Mouse (Mus musculus): ENCODE data around the gene Phf24. TPM values are rescaled to one million over a fixed set of nuclear protein-coding genes. Genes with fewer than 3 reads are reported as not detected.

Gene Phf24
- polyA plus RNA-seq, 1 experiment: 0.10 TPM

GRCm38 (mm10) chr4:42888806-42889205 is 27.7 kb upstream of the Phf24 start:
- peaks cover 2% of the 10 kb centered on the region; the same call in 1 of the 2 replicates for H3K27me3 ChIP-seq (ENCODE audit: control insufficient read depth, insufficient read depth, low read length, poor library complexity, severe bottlenecking)
- no peak for TF ChIP-seq EP300 (IDR thresholded peaks at IDR 0.05; ENCODE audit: insufficient read depth, low read depth, low read length)
- no peak for TF ChIP-seq CTCF (IDR thresholded peaks at IDR 0.05; ENCODE audit: low read depth, low read length)
- 0 out of 2 replicates have a peak, but pooled peaks cover 2% of the 10 kb centered on the region for H3K9me3 ChIP-seq (replicated peaks; ENCODE audit: control insufficient read depth, insufficient read depth, low read length, poor library complexity, severe bottlenecking)
- H3K27ac ChIP-seq (ENCODE audit: insufficient read depth, low read length): no peak overlapping the region
- no peak overlapping the region for H3K4me3 ChIP-seq (ENCODE audit: low read depth, low read length)
- no peak overlapping the region for H3K9ac ChIP-seq (ENCODE audit: low read depth, poor library complexity, severe bottlenecking)
- peaks cover 1% of the 10 kb centered on the region for H3K4me1 ChIP-seq (ENCODE audit: control insufficient read depth, insufficient read depth, low read length)
- no peaks in the 10 kb centered on the region for H3K36me3 ChIP-seq (ENCODE audit: control insufficient read depth, insufficient read depth, low read length, poor library complexity, severe bottlenecking)

- H3K4me1 ChIP-seq (ENCODE audit: control insufficient read depth, insufficient read depth, low read length): peaks cover 1% of the 10 kb centered on the region
- H3K27ac ChIP-seq (ENCODE audit: insufficient read depth, low read length): no peak overlapping the region
- no peak overlapping the region for H3K9ac ChIP-seq (ENCODE audit: low read depth, poor library complexity, severe bottlenecking)
- no peak overlapping the region for H3K4me3 ChIP-seq (ENCODE audit: low read depth, low read length)
- peaks cover 2% of the 10 kb centered on the region; the same call in 1 of the 2 replicates for H3K27me3 ChIP-seq (ENCODE audit: control insufficient read depth, insufficient read depth, low read length, poor library complexity, severe bottlenecking)
- H3K36me3 ChIP-seq (ENCODE audit: control insufficient read depth, insufficient read depth, low read length, poor library complexity, severe bottlenecking): no peaks in the 10 kb centered on the region
- no peak for TF ChIP-seq EP300 (IDR thresholded peaks at IDR 0.05; ENCODE audit: insufficient read depth, low read depth, low read length)
- no peak for TF ChIP-seq CTCF (IDR thresholded peaks at IDR 0.05; ENCODE audit: low read depth, low read length)
- H3K9me3 ChIP-seq (replicated peaks; ENCODE audit: control insufficient read depth, insufficient read depth, low read length, poor library complexity, severe bottlenecking): no peaks in the 10 kb centered on the region
Measured at GRCm38 (mm10) chr4:42891176-42891575, 25.3 kb upstream of the Phf24 start.

GRCm38 (mm10) chr4:42895118-42895517 is 21.3 kb upstream of the Phf24 start:
- peaks cover 2% of the 10 kb centered on the region; the same call in 1 of the 2 replicates for H3K27me3 ChIP-seq (ENCODE audit: control insufficient read depth, insufficient read depth, low read length, poor library complexity, severe bottlenecking)
- H3K9me3 ChIP-seq (replicated peaks; ENCODE audit: control insufficient read depth, insufficient read depth, low read length, poor library complexity, severe bottlenecking): no peaks in the 10 kb centered on the region
- H3K27ac ChIP-seq (ENCODE audit: insufficient read depth, low read length): no peak overlapping the region
- H3K9ac ChIP-seq (ENCODE audit: low read depth, poor library complexity, severe bottlenecking): no peak overlapping the region
- peaks cover 1% of the 10 kb centered on the region for H3K4me1 ChIP-seq (ENCODE audit: control insufficient read depth, insufficient read depth, low read length)
- no peak for TF ChIP-seq CTCF (IDR thresholded peaks at IDR 0.05; ENCODE audit: low read depth, low read length)
- no peak for TF ChIP-seq POLR2A (IDR thresholded peaks at IDR 0.05; ENCODE audit: insufficient read depth, low read length)
- TF ChIP-seq EP300 (IDR thresholded peaks at IDR 0.05; ENCODE audit: insufficient read depth, low read depth, low read length): no peak
- no peak overlapping the region for H3K4me3 ChIP-seq (ENCODE audit: low read depth, low read length)
- no peaks in the 10 kb centered on the region for H3K36me3 ChIP-seq (ENCODE audit: control insufficient read depth, insufficient read depth, low read length, poor library complexity, severe bottlenecking)

- Histone ChIP-seq H3K4me1 (ENCODE audit: control insufficient read depth, insufficient read depth, low read length) (no peaks in the 10 kb centered on the region), H3K4me3 (ENCODE audit: low read depth, low read length) (no peak overlapping the region), H3K27me3 (ENCODE audit: control insufficient read depth, insufficient read depth, low read length, poor library complexity, severe bottlenecking) (no peaks in the 10 kb centered on the region), H3K9me3 (replicated peaks; ENCODE audit: control insufficient read depth, insufficient read depth, low read length, poor library complexity, severe bottlenecking) (no peaks in the 10 kb centered on the region), H3K9ac (ENCODE audit: low read depth, poor library complexity, severe bottlenecking) (no peak overlapping the region), H3K27ac (ENCODE audit: insufficient read depth, low read length) (no peak overlapping the region), H3K36me3 (ENCODE audit: control insufficient read depth, insufficient read depth, low read length, poor library complexity, severe bottlenecking) (no peaks in the 10 kb centered on the region)
- TF ChIP-seq CTCF (IDR thresholded peaks at IDR 0.05; ENCODE audit: low read depth, low read length): no peak
- TF ChIP-seq EP300 (IDR thresholded peaks at IDR 0.05; ENCODE audit: insufficient read depth, low read depth, low read length): peak; percentile 61; the same call in 1 of the 2 replicates
- TF ChIP-seq POLR2A (IDR thresholded peaks at IDR 0.05; ENCODE audit: insufficient read depth, low read length): no peak
Measured at GRCm38 (mm10) chr4:42898914-42899313, 17.5 kb upstream of the Phf24 start.

GRCm38 (mm10) chr4:42900878-42901277 is 15.6 kb upstream of the Phf24 start:
- TF ChIP-seq CTCF (IDR thresholded peaks at IDR 0.05; ENCODE audit: low read depth, low read length) (no peak), EP300 (IDR thresholded peaks at IDR 0.05; ENCODE audit: insufficient read depth, low read depth, low read length) (no peak), POLR2A (IDR thresholded peaks at IDR 0.05; ENCODE audit: insufficient read depth, low read length) (no peak)
- Histone ChIP-seq H3K4me3 (ENCODE audit: low read depth, low read length) (no peak overlapping the region), H3K9me3 (replicated peaks; ENCODE audit: control insufficient read depth, insufficient read depth, low read length, poor library complexity, severe bottlenecking) (no peaks in the 10 kb centered on the region), H3K36me3 (ENCODE audit: control insufficient read depth, insufficient read depth, low read length, poor library complexity, severe bottlenecking) (no peaks in the 10 kb centered on the region), H3K27me3 (ENCODE audit: control insufficient read depth, insufficient read depth, low read length, poor library complexity, severe bottlenecking) (no peaks in the 10 kb centered on the region; the same call in 1 of the 2 replicates), H3K9ac (ENCODE audit: low read depth, poor library complexity, severe bottlenecking) (no peak overlapping the region), H3K27ac (ENCODE audit: insufficient read depth, low read length) (no peak overlapping the region), H3K4me1 (ENCODE audit: control insufficient read depth, insufficient read depth, low read length) (no peaks in the 10 kb centered on the region)

- no peak for TF ChIP-seq POLR2A (IDR thresholded peaks at IDR 0.05; ENCODE audit: insufficient read depth, low read length)
- peak; percentile 65 for TF ChIP-seq CTCF (IDR thresholded peaks at IDR 0.05; ENCODE audit: low read depth, low read length)
- H3K27me3 ChIP-seq (ENCODE audit: control insufficient read depth, insufficient read depth, low read length, poor library complexity, severe bottlenecking): no peaks in the 10 kb centered on the region; the same call in 1 of the 2 replicates
- no peaks in the 10 kb centered on the region for H3K4me1 ChIP-seq (ENCODE audit: control insufficient read depth, insufficient read depth, low read length)
- no peaks in the 10 kb centered on the region for H3K9me3 ChIP-seq (replicated peaks; ENCODE audit: control insufficient read depth, insufficient read depth, low read length, poor library complexity, severe bottlenecking)
- H3K9ac ChIP-seq (ENCODE audit: low read depth, poor library complexity, severe bottlenecking): no peak overlapping the region
- H3K36me3 ChIP-seq (ENCODE audit: control insufficient read depth, insufficient read depth, low read length, poor library complexity, severe bottlenecking): no peaks in the 10 kb centered on the region
- no peak overlapping the region for H3K4me3 ChIP-seq (ENCODE audit: low read depth, low read length)
- H3K27ac ChIP-seq (ENCODE audit: insufficient read depth, low read length): no peak overlapping the region
Measured at GRCm38 (mm10) chr4:42902174-42902573, 14.3 kb upstream of the Phf24 start.

Measured in ES-Bruce4 (cell line).